Mouse (Mus musculus) testis, adult 2 months (tissue): ENCODE results near the gene Pdzd4.

Experiments
- CTCF ChIP-seq: fragments of 200-500 bp; IDR thresholded peaks from 2 replicates; pipeline ENCODE4 v1.5.1; 2012; ENCODE audit warnings: low read depth, mild to moderate bottlenecking, inconsistent platforms, low read length, moderate library complexity; ENCODE audit not compliant: control insufficient read depth, insufficient read depth, insufficient replicate concordance
- POLR2A ChIP-seq: fragments of 200-500 bp; IDR thresholded peaks from 2 replicates; pipeline ENCODE4 v1.6.1; 2012; ENCODE audit warnings: low read depth, mild to moderate bottlenecking, inconsistent platforms, low read length, moderate library complexity; ENCODE audit not compliant: control insufficient read depth

DNA sequence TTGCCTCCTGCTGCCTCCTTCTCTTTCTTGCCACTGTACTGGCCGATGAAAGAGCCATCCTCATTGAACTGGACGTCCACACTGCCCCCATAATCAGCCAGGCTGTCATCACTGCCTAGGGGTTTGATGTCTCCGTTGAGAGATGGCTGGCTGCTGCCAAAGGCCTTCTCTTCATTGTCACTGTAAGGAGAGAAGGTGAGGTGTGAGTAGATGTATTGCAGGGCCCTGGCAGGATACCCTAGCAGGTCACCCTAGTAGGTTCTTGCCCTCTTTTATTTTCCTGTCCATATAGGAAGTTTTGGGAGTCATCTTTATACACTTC lies 30.3 kb upstream of the Pdzd4 start:
- TF ChIP-seq CTCF (no peak), POLR2A (no peak)
